Mouse (Mus musculus) myocyte (in vitro differentiated cells): ENCODE measurements around the gene Apaf1. TPM values are rescaled to one million over a fixed set of nuclear protein-coding genes. Genes with fewer than 3 reads are reported as not detected.

Experiments used
- H3K27me3 ChIP-seq: one replicate; pipeline ENCODE4 v1.6.1; 2011; ENCODE audit not compliant: control insufficient read depth, insufficient read depth, insufficient read length
- H3K36me3 ChIP-seq: one replicate; pipeline ENCODE4 v1.6.1; 2011; ENCODE audit not compliant: control insufficient read depth, insufficient read depth
- H3K4me2 ChIP-seq: one replicate; pipeline ENCODE4 v1.6.1; 2011; ENCODE audit warnings: low read depth, control low read depth
- H3K4me3 ChIP-seq: one replicate; pipeline ENCODE4 v1.5.1; 2011; ENCODE audit warnings: mild to moderate bottlenecking, control low read depth, moderate library complexity
- H3K79me2 ChIP-seq: one replicate; pipeline ENCODE4 v1.6.1; 2011; ENCODE audit not compliant: control insufficient read depth, insufficient read depth
- H3ac ChIP-seq: one replicate; pipeline ENCODE4 v1.6.1; 2011; ENCODE audit not compliant: control insufficient read depth, insufficient read length
- CEBPB ChIP-seq: IDR thresholded peaks from 2 replicates; pipeline ENCODE4 v1.6.1; 2011; ENCODE audit warnings: mild to moderate bottlenecking, moderate library complexity; ENCODE audit not compliant: poor library complexity, insufficient read depth, severe bottlenecking
- E2F4 ChIP-seq: IDR thresholded peaks from one replicate; pipeline ENCODE4 v1.6.1; 2011; ENCODE audit warnings: mild to moderate bottlenecking, control low read depth, moderate library complexity; ENCODE audit not compliant: insufficient read depth
- MAX ChIP-seq: IDR thresholded peaks from one replicate; pipeline ENCODE4 v1.6.1; 2011; ENCODE audit warnings: low read depth, mild to moderate bottlenecking, control low read depth
- MYOD1 ChIP-seq, 3 experiments: IDR thresholded peaks; one replicate each; pipeline ENCODE4 v1.6.1; 2011; ENCODE audit warnings: control low read depth in 2 of 3, low read depth in 2 of 3, mild to moderate bottlenecking in 2 of 3, moderate library complexity in 1 of 3; ENCODE audit not compliant: insufficient read length in 2 of 3, control insufficient read depth in 1 of 3
- MYOG ChIP-seq, 3 experiments: IDR thresholded peaks; one replicate each; pipeline ENCODE4 v1.6.1; 2011; ENCODE audit warnings: control low read depth in 2 of 3, low read depth in 2 of 3, mild to moderate bottlenecking in 2 of 3; ENCODE audit not compliant: insufficient read length in 2 of 3, control insufficient read depth in 1 of 3, insufficient read depth in 1 of 3
- POLR2A ChIP-seq: IDR thresholded peaks from one replicate; pipeline ENCODE4 v1.6.1; 2011; ENCODE audit warnings: low read depth, mild to moderate bottlenecking, control low read depth, moderate library complexity; ENCODE audit not compliant: insufficient read length
- POLR2AphosphoS2 ChIP-seq: IDR thresholded peaks from one replicate; pipeline ENCODE4 v1.6.1; 2011; ENCODE audit warnings: low read depth, control low read depth; ENCODE audit not compliant: insufficient read length
- REST ChIP-seq: IDR thresholded peaks from one replicate; pipeline ENCODE4 v1.6.1; 2011; ENCODE audit warnings: mild to moderate bottlenecking, control low read depth, moderate library complexity; ENCODE audit not compliant: insufficient read depth, insufficient read length
- SRF ChIP-seq: IDR thresholded peaks from one replicate; pipeline ENCODE4 v1.6.1; 2011; ENCODE audit warnings: low read depth; ENCODE audit not compliant: control insufficient read depth, insufficient read length
- TCF12 ChIP-seq: IDR thresholded peaks from one replicate; pipeline ENCODE4 v1.6.1; 2011; ENCODE audit warnings: mild to moderate bottlenecking, control low read depth; ENCODE audit not compliant: poor library complexity, insufficient read depth, severe bottlenecking
- TCF3 ChIP-seq: IDR thresholded peaks from one replicate; pipeline ENCODE4 v1.6.1; 2011; ENCODE audit warnings: low read depth, control low read depth; ENCODE audit not compliant: insufficient read length
- USF1 ChIP-seq: IDR thresholded peaks from one replicate; pipeline ENCODE4 v1.6.1; 2011; ENCODE audit warnings: low read depth, mild to moderate bottlenecking, control low read depth, moderate library complexity
- polyA plus RNA-seq: library from polyadenylated mRNA; unstranded; fragments of >200 nt; fragmentation: generic; extraction: Trizol; gene quantifications from one replicate; pipeline ENCODE4 v1.2.1, GENCODE M21; 2012; ENCODE audit warnings: missing spikeins

Apaf1 gene
- polyA plus RNA-seq, 1 experiment, result 4.3 TPM

- Histone ChIP-seq H3K4me2 (no peak overlapping the region), H3K27me3 (no peaks in the 10 kb centered on the region), H3ac (no peak overlapping the region), H3K4me3 (no peak overlapping the region), H3K36me3 (no peaks in the 10 kb centered on the region), H3K79me2 (no peaks in the 10 kb centered on the region)
- TF ChIP-seq POLR2AphosphoS2 (no peak), POLR2A (no peak), E2F4 (no peak), TCF3 (no peak), TCF12 (no peak), CEBPB (no peak), SRF (no peak), USF1 (no peak), REST (no peak), MYOD1 (IDR thresholded peaks at IDR 0.05; ENCODE audit: control insufficient read depth in 1 of 3, insufficient read length in 2 of 3, low read depth in 2 of 3) (no peak), MYOG (IDR thresholded peaks at IDR 0.05; ENCODE audit: control insufficient read depth in 1 of 3, insufficient read depth in 1 of 3, insufficient read length in 2 of 3, low read depth in 2 of 3) (no peak), MAX (no peak)
Measured at GRCm38 (mm10) chr10:90974491-90974890, 108.1 kb downstream of the Apaf1 start.

- Histone ChIP-seq H3K79me2 (no peaks in the 10 kb centered on the region), H3K36me3 (no peaks in the 10 kb centered on the region), H3K4me2 (no peak overlapping the region), H3K4me3 (no peak overlapping the region), H3ac (no peak overlapping the region), H3K27me3 (no peaks in the 10 kb centered on the region)
- TF ChIP-seq POLR2A (no peak), USF1 (no peak)
Measured at GRCm38 (mm10) chr10:90974084-90974483, 108.5 kb downstream of the Apaf1 start.

DNA sequence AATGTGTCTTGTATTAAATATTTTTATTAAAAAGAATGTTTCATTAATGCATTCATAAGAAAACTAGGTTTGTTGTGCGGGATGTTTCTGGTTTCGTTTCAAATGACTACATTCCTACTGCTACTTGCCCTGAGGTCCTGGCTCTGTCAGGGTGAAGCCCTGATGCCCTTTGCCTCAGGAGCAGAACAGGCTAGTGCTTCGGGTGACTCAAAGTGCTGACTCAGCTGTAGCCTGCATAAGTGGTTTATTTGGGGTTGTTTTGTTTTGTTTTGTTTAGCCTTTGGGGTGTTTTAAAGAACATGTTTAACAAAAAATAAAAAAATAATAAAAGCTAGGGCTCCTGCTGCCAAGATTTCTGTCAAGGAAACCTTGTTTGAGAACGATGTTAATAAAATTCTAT lies 112.0 kb downstream of the Apaf1 start:
- Histone ChIP-seq H3K4me3 (no peak overlapping the region), H3K36me3 (no peaks in the 10 kb centered on the region), H3K4me2 (no peak overlapping the region), H3K27me3 (no peaks in the 10 kb centered on the region), H3ac (no peak overlapping the region), H3K79me2 (no peaks in the 10 kb centered on the region)
- TF ChIP-seq POLR2A, result no peak
- no peak for TF ChIP-seq MYOD1 (IDR thresholded peaks at IDR 0.05; ENCODE audit: control insufficient read depth in 1 of 3, insufficient read length in 2 of 3, low read depth in 2 of 3)
- TF ChIP-seq CEBPB, result no peak
- TF ChIP-seq TCF12, result no peak

- Histone ChIP-seq H3K79me2 (no peaks in the 10 kb centered on the region), H3K4me3 (no peak overlapping the region), H3K27me3 (no peaks in the 10 kb centered on the region), H3ac (no peak overlapping the region), H3K4me2 (peak overlapping the region; percentile 13), H3K36me3 (no peaks in the 10 kb centered on the region)
- no peak for TF ChIP-seq CEBPB
- TF ChIP-seq TCF12, result no peak
- no peak for TF ChIP-seq POLR2AphosphoS2
- no peak for TF ChIP-seq USF1
- TF ChIP-seq E2F4, result no peak
- no peak for TF ChIP-seq MYOD1 (IDR thresholded peaks at IDR 0.05; ENCODE audit: control insufficient read depth in 1 of 3, insufficient read length in 2 of 3, low read depth in 2 of 3)
Measured at GRCm38 (mm10) chr10:90969355-90970174, 113.0 kb downstream of the Apaf1 start.

GRCm38 (mm10) chr10:90968247-90968646 lies 114.3 kb downstream of the Apaf1 start:
- H3K36me3 ChIP-seq, result no peaks in the 10 kb centered on the region
- H3K4me2 ChIP-seq, result no peak overlapping the region
- H3K79me2 ChIP-seq, result no peaks in the 10 kb centered on the region
- no peaks in the 10 kb centered on the region for H3K27me3 ChIP-seq
- TF ChIP-seq MYOD1 (IDR thresholded peaks at IDR 0.05; ENCODE audit: control insufficient read depth in 1 of 3, insufficient read length in 2 of 3, low read depth in 2 of 3), result no peak
- TF ChIP-seq CEBPB, result no peak
- TF ChIP-seq TCF12, result no peak
- TF ChIP-seq REST, result no peak
- TF ChIP-seq E2F4, result no peak
- TF ChIP-seq MYOG (IDR thresholded peaks at IDR 0.05; ENCODE audit: control insufficient read depth in 1 of 3, insufficient read depth in 1 of 3, insufficient read length in 2 of 3, low read depth in 2 of 3), result no peak
- TF ChIP-seq POLR2AphosphoS2, result no peak
- H3K4me3 ChIP-seq, result no peak overlapping the region
- no peak overlapping the region for H3ac ChIP-seq
